Mouse (Mus musculus): ENCODE data around the gene Ccdc9. TPM values are rescaled to one million over a fixed set of nuclear protein-coding genes. Genes with fewer than 3 reads are reported as not detected.

Ccdc9 gene
- polyA plus RNA-seq, 1 experiment: 7.0 TPM

- TF ChIP-seq TAL1 (IDR thresholded peaks at IDR 0.05; ENCODE audit: low read length): peak; percentile 63
- TF ChIP-seq GATA1 (IDR thresholded peaks at IDR 0.05; ENCODE audit: low read length): no peak; the same call in 1 of the 2 replicates
- Histone ChIP-seq H3K27me3 (ENCODE audit: control insufficient read depth) (peaks cover 40% of the 10 kb centered on the region), H3K36me3 (ENCODE audit: control insufficient read depth) (no peaks in the 10 kb centered on the region), H3K4me3 (replicated peaks) (peak overlapping the region; percentile 69), H3K9me3 (ENCODE audit: control insufficient read depth, low read length) (peaks cover 4% of the 10 kb centered on the region; the same call in 1 of the 2 replicates), H3K4me1 (ENCODE audit: control insufficient read depth) (peaks cover 52% of the 10 kb centered on the region)
Measured at GRCm38 (mm10) chr7:16296146-16296545, 9.6 kb upstream of the Ccdc9 start.

- Histone ChIP-seq H3K27me3 (ENCODE audit: control insufficient read depth) (peaks cover 32% of the 10 kb centered on the region), H3K9me3 (ENCODE audit: control insufficient read depth, low read length) (peaks cover 4% of the 10 kb centered on the region; the same call in 1 of the 2 replicates), H3K36me3 (ENCODE audit: control insufficient read depth) (no peaks in the 10 kb centered on the region), H3K4me1 (ENCODE audit: control insufficient read depth) (peaks cover 52% of the 10 kb centered on the region), H3K4me3 (replicated peaks) (peak overlapping the region; percentile 69)
- TF ChIP-seq TAL1 (IDR thresholded peaks at IDR 0.05; ENCODE audit: low read length) (no peak), GATA1 (IDR thresholded peaks at IDR 0.05; ENCODE audit: low read length) (no peak)
Measured at GRCm38 (mm10) chr7:16295321-16295900, 8.8 kb upstream of the Ccdc9 start.

GRCm38 (mm10) chr7:16294837-16295236, 8.2 kb upstream of the Ccdc9 start:
- H3K27me3 ChIP-seq (ENCODE audit: control insufficient read depth): peaks cover 27% of the 10 kb centered on the region
- peaks cover 50% of the 10 kb centered on the region for H3K4me1 ChIP-seq (ENCODE audit: control insufficient read depth)
- H3K4me3 ChIP-seq (replicated peaks): peak overlapping the region; percentile 69
- H3K9me3 ChIP-seq (ENCODE audit: control insufficient read depth, low read length): peaks cover 4% of the 10 kb centered on the region; the same call in 1 of the 2 replicates
- no peaks in the 10 kb centered on the region for H3K36me3 ChIP-seq (ENCODE audit: control insufficient read depth)
- TF ChIP-seq TAL1 (IDR thresholded peaks at IDR 0.05; ENCODE audit: low read length) (peak; percentile 84), GATA1 (IDR thresholded peaks at IDR 0.05; ENCODE audit: low read length) (peak; percentile 83)

GRCm38 (mm10) chr7:16294346-16294745, 7.8 kb upstream of the Ccdc9 start:
- Histone ChIP-seq H3K9me3 (ENCODE audit: control insufficient read depth, low read length) (no peaks in the 10 kb centered on the region), H3K36me3 (ENCODE audit: control insufficient read depth) (no peaks in the 10 kb centered on the region), H3K4me1 (ENCODE audit: control insufficient read depth) (peaks cover 46% of the 10 kb centered on the region), H3K27me3 (ENCODE audit: control insufficient read depth) (peaks cover 22% of the 10 kb centered on the region), H3K4me3 (replicated peaks) (peak overlapping the region; percentile 69)
- TF ChIP-seq TAL1 (IDR thresholded peaks at IDR 0.05; ENCODE audit: low read length) (no peak), GATA1 (IDR thresholded peaks at IDR 0.05; ENCODE audit: low read length) (no peak)

- TF ChIP-seq GATA1 (IDR thresholded peaks at IDR 0.05; ENCODE audit: low read length) (no peak), TAL1 (IDR thresholded peaks at IDR 0.05; ENCODE audit: low read length) (no peak)
- Histone ChIP-seq H3K9me3 (ENCODE audit: control insufficient read depth, low read length) (peaks cover 4% of the 10 kb centered on the region), H3K36me3 (ENCODE audit: control insufficient read depth) (peaks cover 20% of the 10 kb centered on the region), H3K27me3 (ENCODE audit: control insufficient read depth) (no peaks in the 10 kb centered on the region), H3K4me1 (ENCODE audit: control insufficient read depth) (peaks cover 42% of the 10 kb centered on the region), H3K4me3 (replicated peaks) (no peak overlapping the region)
Measured at GRCm38 (mm10) chr7:16287791-16288190, 1.2 kb upstream of the Ccdc9 start.

- Histone ChIP-seq H3K27me3 (ENCODE audit: control insufficient read depth) (no peaks in the 10 kb centered on the region), H3K4me3 (replicated peaks) (peak overlapping the region; percentile 84), H3K4me1 (ENCODE audit: control insufficient read depth) (peaks cover 42% of the 10 kb centered on the region), H3K36me3 (ENCODE audit: control insufficient read depth) (peaks cover 28% of the 10 kb centered on the region), H3K9me3 (ENCODE audit: control insufficient read depth, low read length) (peaks cover 4% of the 10 kb centered on the region)
- no peak for TF ChIP-seq TAL1 (IDR thresholded peaks at IDR 0.05; ENCODE audit: low read length)
- no peak for TF ChIP-seq GATA1 (IDR thresholded peaks at IDR 0.05; ENCODE audit: low read length)
Measured at GRCm38 (mm10) chr7:16287016-16287415, 421 bp upstream of the Ccdc9 start.

GRCm38 (mm10) chr7:16285450-16286025, 1.1 kb downstream of the Ccdc9 start:
- H3K27me3 ChIP-seq (ENCODE audit: control insufficient read depth): no peaks in the 10 kb centered on the region
- peaks cover 4% of the 10 kb centered on the region for H3K9me3 ChIP-seq (ENCODE audit: control insufficient read depth, low read length)
- peaks cover 43% of the 10 kb centered on the region for H3K4me1 ChIP-seq (ENCODE audit: control insufficient read depth)
- peaks cover 43% of the 10 kb centered on the region for H3K36me3 ChIP-seq (ENCODE audit: control insufficient read depth)
- peak overlapping the region; percentile 84 for H3K4me3 ChIP-seq (replicated peaks)
- no peak for TF ChIP-seq TAL1 (IDR thresholded peaks at IDR 0.05; ENCODE audit: low read length)
- no peak for TF ChIP-seq GATA1 (IDR thresholded peaks at IDR 0.05; ENCODE audit: low read length)

- H3K27me3 ChIP-seq (ENCODE audit: control insufficient read depth): no peaks in the 10 kb centered on the region
- peaks cover 48% of the 10 kb centered on the region for H3K36me3 ChIP-seq (ENCODE audit: control insufficient read depth)
- no peak for TF ChIP-seq GATA1 (IDR thresholded peaks at IDR 0.05; ENCODE audit: low read length)
- no peak for TF ChIP-seq TAL1 (IDR thresholded peaks at IDR 0.05; ENCODE audit: low read length)
- peak overlapping the region; percentile 84 for H3K4me3 ChIP-seq (replicated peaks)
- peaks cover 43% of the 10 kb centered on the region for H3K4me1 ChIP-seq (ENCODE audit: control insufficient read depth)
- H3K9me3 ChIP-seq (ENCODE audit: control insufficient read depth, low read length): peaks cover 4% of the 10 kb centered on the region
Measured at GRCm38 (mm10) chr7:16284904-16285303, 1.7 kb downstream of the Ccdc9 start.

- H3K4me1 ChIP-seq (ENCODE audit: control insufficient read depth): peaks cover 43% of the 10 kb centered on the region
- peaks cover 4% of the 10 kb centered on the region for H3K9me3 ChIP-seq (ENCODE audit: control insufficient read depth, low read length)
- TF ChIP-seq TAL1 (IDR thresholded peaks at IDR 0.05; ENCODE audit: low read length) (no peak), GATA1 (IDR thresholded peaks at IDR 0.05; ENCODE audit: low read length) (no peak)
- no peak overlapping the region for H3K4me3 ChIP-seq (replicated peaks)
- H3K27me3 ChIP-seq (ENCODE audit: control insufficient read depth): no peaks in the 10 kb centered on the region
- H3K36me3 ChIP-seq (ENCODE audit: control insufficient read depth): peaks cover 55% of the 10 kb centered on the region
Measured at GRCm38 (mm10) chr7:16284001-16284400, 2.6 kb downstream of the Ccdc9 start.
